Comparison of ENCODE assay signal across 11 mouse cellular contexts in genomic region chrX:11800400-11800941, GRCm38 (mm10).
DNase-seq lines count a peak whose midpoint lies in the region; ATAC-seq and TF ChIP-seq lines count a peak whose summit lies in the region.
"Had no signal": no experiment of that assay in that cellular context is flagged by ENCODE, and none has a peak within 500 bp of the region (broad histone marks: within the 10 kb centered on the region; RNA-seq: fewer than 3 reads in every experiment).

No protein-coding gene starts in this region.

- no peaks in the 10 kb centered on the region; the same call in 1 of the 2 replicates for H3K4me1 ChIP-seq in midbrain, postnatal 0 days (ENCODE audit: insufficient read depth, low read length)
- peaks cover 54% of the 10 kb centered on the region for H3K4me1 ChIP-seq in midbrain, embryonic 10.5 days
- H3K4me1 ChIP-seq in forebrain, postnatal 0 days (ENCODE audit: insufficient read depth), result no peaks in the 10 kb centered on the region

- TF ChIP-seq CTCF in midbrain, postnatal 0 days (IDR thresholded peaks at IDR 0.05), result no peak
- no peak for TF ChIP-seq CTCF in forebrain, postnatal 0 days (IDR thresholded peaks at IDR 0.05; ENCODE audit: low read depth)
- no peak for TF ChIP-seq CTCF in left cerebral cortex, adult 2 months (IDR thresholded peaks at IDR 0.05)

- H3K9ac ChIP-seq in midbrain, postnatal 0 days (replicated peaks; ENCODE audit: low read length, poor library complexity, severe bottlenecking), result no peak overlapping the region
- H3K9ac ChIP-seq in forebrain, postnatal 0 days, result no peak overlapping the region

- no peak overlapping the region for H3K27ac ChIP-seq in midbrain, postnatal 0 days (ENCODE audit: low read depth, low read length)
- H3K27ac ChIP-seq in midbrain, embryonic 10.5 days (replicated peaks), result no peak overlapping the region
- no peak overlapping the region for H3K27ac ChIP-seq in forebrain, postnatal 0 days (ENCODE audit: low read depth, low read length)
- no peak overlapping the region for H3K27ac ChIP-seq in left cerebral cortex, adult 2 months
- H3K27ac ChIP-seq: kidney, postnatal 0 days had no signal

- no peak overlapping the region for H3K4me2 ChIP-seq in midbrain, postnatal 0 days (ENCODE audit: low read depth, low read length, poor library complexity, severe bottlenecking)
- no peak overlapping the region; the same call in 1 of the 2 replicates for H3K4me2 ChIP-seq in forebrain, postnatal 0 days (ENCODE audit: low read depth)

- WGBS in midbrain, postnatal 0 days, result 53% methylated on average over 16 of the region's 16 CpGs
- 80% methylated on average over 16 of the region's 16 CpGs for WGBS in midbrain, embryonic 10.5 days
- WGBS in forebrain, postnatal 0 days, result 53% methylated on average over 16 of the region's 16 CpGs

- H3K4me3 ChIP-seq in midbrain, postnatal 0 days (ENCODE audit: low read depth, low read length), result no peak overlapping the region
- no peak overlapping the region for H3K4me3 ChIP-seq in midbrain, embryonic 10.5 days
- H3K4me3 ChIP-seq in forebrain, postnatal 0 days (ENCODE audit: low read depth, low read length), result no peak overlapping the region
- no peak overlapping the region for H3K4me3 ChIP-seq in left cerebral cortex, adult 2 months

- 0 out of 2 replicates have a peak, but pooled peaks have one; percentile 54 for ATAC-seq in midbrain, postnatal 0 days (ENCODE audit: low FRiP score)
- ATAC-seq in forebrain, postnatal 0 days, result peak; percentile 88

- DNase-seq in midbrain, postnatal 0 days (ENCODE audit: low spot score), result peak; percentile 79
- no peak for DNase-seq in midbrain, embryonic 10.5 days (ENCODE audit: low spot score)
- DNase-seq in forebrain, postnatal 0 days, result peak; percentile 76
- DNase-seq in left cerebral cortex, adult 2 months (ENCODE audit: extremely low spot score in 1 of 2, low spot score in 2 of 2), result peak; percentile 27 to 64
- DNase-seq in kidney, adult 18-20 months, result no peak
- no peak for DNase-seq in heart, postnatal 25 days (ENCODE audit: low spot score)
- DNase-seq in kidney, adult 9 months, result no peak
- DNase-seq in testis, postnatal 10 days (ENCODE audit: low spot score), result no peak
- DNase-seq: adrenal gland, adult 2 months; lung, adult 18-20 months had no signal

- no peaks in the 10 kb centered on the region for H3K9me3 ChIP-seq in midbrain, postnatal 0 days (ENCODE audit: low read length)
- no peaks in the 10 kb centered on the region for H3K9me3 ChIP-seq in midbrain, embryonic 10.5 days (replicated peaks)
- no peaks in the 10 kb centered on the region for H3K9me3 ChIP-seq in forebrain, postnatal 0 days (ENCODE audit: low read length)

- no peaks in the 10 kb centered on the region for H3K27me3 ChIP-seq in midbrain, postnatal 0 days (ENCODE audit: insufficient read depth, low read length)
- H3K27me3 ChIP-seq in midbrain, embryonic 10.5 days (ENCODE audit: low read depth, poor library complexity, severe bottlenecking), result peaks cover 100% of the 10 kb centered on the region
- H3K27me3 ChIP-seq in forebrain, postnatal 0 days (ENCODE audit: insufficient read depth, low read length), result no peaks in the 10 kb centered on the region

- H3K36me3 ChIP-seq in midbrain, postnatal 0 days (ENCODE audit: insufficient read depth, low read length), result no peaks in the 10 kb centered on the region
- no peaks in the 10 kb centered on the region for H3K36me3 ChIP-seq in midbrain, embryonic 10.5 days
- H3K36me3 ChIP-seq in forebrain, postnatal 0 days (ENCODE audit: insufficient read depth), result no peaks in the 10 kb centered on the region

- intact Hi-C loops in left cerebral cortex, adult 2 months (cut with DNase I), result loop anchor here (5.0 to 10.0 kb wide), 2 partner anchors 166 to 282 kb away; no protein-coding TSS in a partner anchor
- intact Hi-C loops in heart, postnatal 25 days (cut with DNase I), result loop anchor here (10.0 kb wide), 2 partner anchors 136 to 274 kb away; no protein-coding TSS in a partner anchor

Comparison
In these comparisons a context has a peak if more than half of its experiments do, and no peak if none do; other contexts are left out.
1. DNase-seq: peak in midbrain, postnatal 0 days (single experiment), forebrain, postnatal 0 days (single experiment) and left cerebral cortex, adult 2 months (2 of 2); none in midbrain, embryonic 10.5 days (single experiment), kidney, adult 18-20 months (single experiment), heart, postnatal 25 days (single experiment), kidney, adult 9 months (single experiment) and testis, postnatal 10 days (single experiment).